8 mouse cellular contexts compared by ENCODE assay signal in the genomic region with DNA sequence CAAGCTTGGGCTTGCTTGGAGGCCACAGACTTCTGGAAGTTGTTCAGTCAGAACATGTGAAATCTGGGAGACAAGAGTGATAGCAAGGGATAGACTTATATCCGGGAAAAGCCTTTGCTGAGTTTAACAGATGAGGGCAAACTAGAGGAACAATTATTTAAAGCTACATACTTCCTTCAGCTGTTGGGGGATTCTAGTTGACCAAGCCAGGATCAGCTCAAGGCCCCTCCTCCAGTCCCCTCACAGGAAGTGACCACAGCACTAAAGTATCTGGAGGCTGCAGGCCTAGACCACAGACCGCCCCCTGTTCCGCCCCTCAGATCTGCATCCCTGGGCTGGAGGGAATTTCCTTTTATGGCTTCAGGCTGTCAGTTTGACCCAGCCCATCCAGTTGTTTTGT. TPM values are rescaled to one million over a fixed set of nuclear protein-coding genes. Genes with fewer than 3 reads are reported as not detected.
DNase-seq lines count a peak whose midpoint lies in the region; ATAC-seq and TF ChIP-seq lines count a peak whose summit lies in the region.

No protein-coding gene starts in this region.

- H3K27me3 ChIP-seq in heart, postnatal 0 days (ENCODE audit: control insufficient read depth, insufficient read depth, low read length), result no peaks in the 10 kb centered on the region
- no peaks in the 10 kb centered on the region for H3K27me3 ChIP-seq in megakaryocyte, embryonic 14.5 days (replicated peaks)

- peak; percentile 9; the same call in 1 of the 2 replicates for TF ChIP-seq CTCF in heart, postnatal 0 days (IDR thresholded peaks at IDR 0.05; ENCODE audit: low read depth)

- 8% methylated on average over 3 of the region's 3 CpGs for WGBS in heart, postnatal 0 days

- H3K9ac ChIP-seq in heart, postnatal 0 days (replicated peaks; ENCODE audit: low read depth, low read length), result peak overlapping the region; percentile 93; the same call in 1 of the 2 replicates

- H3K27ac ChIP-seq in heart, postnatal 0 days (ENCODE audit: low read depth), result peak overlapping the region; percentile 91

- H3K4me3 ChIP-seq in heart, postnatal 0 days (ENCODE audit: low read depth, low read length), result peak overlapping the region; percentile 73
- peak overlapping the region; percentile 91 for H3K4me3 ChIP-seq in megakaryocyte, embryonic 14.5 days (replicated peaks)

- TF ChIP-seq EP300 in heart, postnatal 0 days (IDR thresholded peaks at IDR 0.05; ENCODE audit: low read depth), result no peak

- peak; percentile 78 for DNase-seq in adrenal gland, adult 2 months
- DNase-seq in adrenal gland, postnatal 4 days (ENCODE audit: low spot score in 2 of 2), result no peak
- peak; percentile 82 for DNase-seq in embryo, embryonic 11 days
- DNase-seq in heart, postnatal 0 days (ENCODE audit: low spot score), result peak; percentile 92
- peak; percentile 78 to 82 for DNase-seq in kidney, postnatal 36 days
- no peak for DNase-seq in left cerebral cortex, adult 9 months (ENCODE audit: low spot score in 2 of 2)
- no peak for DNase-seq in thymus, postnatal 25 days

- peaks cover 24% of the 10 kb centered on the region for H3K4me1 ChIP-seq in heart, postnatal 0 days (ENCODE audit: control insufficient read depth, insufficient read depth)
- peaks cover 69% of the 10 kb centered on the region for H3K4me1 ChIP-seq in megakaryocyte, embryonic 14.5 days

- peak; percentile 73 for ATAC-seq in heart, postnatal 0 days (ENCODE audit: insufficient read depth, low read depth)

- peaks cover 47% of the 10 kb centered on the region for H3K36me3 ChIP-seq in heart, postnatal 0 days (replicated peaks; ENCODE audit: control insufficient read depth, insufficient read depth, low read length)
- peaks cover 64% of the 10 kb centered on the region for H3K36me3 ChIP-seq in megakaryocyte, embryonic 14.5 days (replicated peaks; ENCODE audit: low read length)

- H3K9me3 ChIP-seq in heart, postnatal 0 days (replicated peaks; ENCODE audit: control insufficient read depth, low read length), result no peaks in the 10 kb centered on the region
- no peaks in the 10 kb centered on the region for H3K9me3 ChIP-seq in megakaryocyte, embryonic 14.5 days

- peak overlapping the region; percentile 97 for H3K4me2 ChIP-seq in heart, postnatal 0 days (ENCODE audit: low read depth, low read length)

RNA-seq across cellular contexts. Expression of a gene that starts 1.8 kb away (rescaled TPM):
- 10 to 100 TPM; 14.8 to 17.6 TPM for total RNA-seq in adrenal gland, adult 2 months (2021)
- polyA plus RNA-seq in adrenal gland, adult 2 months (2012; rRNA removed), result 7.9 and 9.2 TPM in 2 replicates
- 10 to 100 TPM; 21.0 to 21.2 TPM for total RNA-seq in adrenal gland, postnatal 4 days (2021)
- total RNA-seq in heart, postnatal 0 days (2014; rRNA removed; ENCODE audit: low replicate concordance), result 17.9 and 21.8 TPM in 2 replicates
- polyA plus RNA-seq in heart, postnatal 0 days (2015; fragmentation: Nextera tagmentation; extraction: Ambion mirVana), result 15.5 and 17.1 TPM in 2 replicates
- polyA plus RNA-seq in megakaryocyte, embryonic 14.5 days (2012; ENCODE audit: insufficient read depth, low replicate concordance), result 20.7 and 32.3 TPM in 2 replicates

RNA-seq across cellular contexts. Expression of a gene that starts 2.6 kb away (rescaled TPM):
- 100 to 1,000 TPM; 139 to 166 TPM for total RNA-seq in adrenal gland, adult 2 months (2021)
- 82.1 and 87.8 TPM in 2 replicates for polyA plus RNA-seq in adrenal gland, adult 2 months (2012; rRNA removed)
- total RNA-seq in adrenal gland, postnatal 4 days (2021), result 100 to 1,000 TPM; 145 to 148 TPM
- 228 and 240 TPM in 2 replicates for total RNA-seq in heart, postnatal 0 days (2014; rRNA removed; ENCODE audit: low replicate concordance)
- 272 and 276 TPM in 2 replicates for polyA plus RNA-seq in heart, postnatal 0 days (2015; fragmentation: Nextera tagmentation; extraction: Ambion mirVana)
- 241 and 315 TPM in 2 replicates for polyA plus RNA-seq in megakaryocyte, embryonic 14.5 days (2012; ENCODE audit: insufficient read depth, low replicate concordance)

RNA-seq across cellular contexts. Expression of a gene that starts 5.2 kb away (rescaled TPM):
- 100 to 1,000 TPM; 231 to 239 TPM for total RNA-seq in adrenal gland, adult 2 months (2021)
- 639 and 733 TPM in 2 replicates for polyA plus RNA-seq in adrenal gland, adult 2 months (2012; rRNA removed)
- total RNA-seq in adrenal gland, postnatal 4 days (2021), result 100 to 1,000 TPM; 161 to 175 TPM
- total RNA-seq in heart, postnatal 0 days (2014; rRNA removed; ENCODE audit: low replicate concordance), result 108 and 159 TPM in 2 replicates
- 80.1 and 88.4 TPM in 2 replicates for polyA plus RNA-seq in heart, postnatal 0 days (2015; fragmentation: Nextera tagmentation; extraction: Ambion mirVana)
- polyA plus RNA-seq in megakaryocyte, embryonic 14.5 days (2012; ENCODE audit: insufficient read depth, low replicate concordance), result 411 and 429 TPM in 2 replicates

RNA-seq across cellular contexts. Expression of a gene that starts 13.1 kb away (rescaled TPM):
- total RNA-seq in adrenal gland, adult 2 months (2021), result 100 to 1,000 TPM; 113 to 129 TPM
- polyA plus RNA-seq in adrenal gland, adult 2 months (2012; rRNA removed), result 200 and 305 TPM in 2 replicates
- 10 to 100 TPM; 85.0 to 95.7 TPM for total RNA-seq in adrenal gland, postnatal 4 days (2021)
- total RNA-seq in heart, postnatal 0 days (2014; rRNA removed; ENCODE audit: low replicate concordance), result 89.7 and 99.9 TPM in 2 replicates
- polyA plus RNA-seq in heart, postnatal 0 days (2015; fragmentation: Nextera tagmentation; extraction: Ambion mirVana), result 54.8 and 61.2 TPM in 2 replicates
- 37.7 and 43.0 TPM in 2 replicates for polyA plus RNA-seq in megakaryocyte, embryonic 14.5 days (2012; ENCODE audit: insufficient read depth, low replicate concordance)

RNA-seq across cellular contexts. Expression of a gene that starts 48.5 kb away (rescaled TPM):
- total RNA-seq in adrenal gland, adult 2 months (2021), result 1 to 10 TPM; 4.4 to 8.2 TPM
- polyA plus RNA-seq in adrenal gland, adult 2 months (2012; rRNA removed), result 8.2 and 9.5 TPM in 2 replicates
- 10 to 100 TPM; 23.7 to 29.4 TPM for total RNA-seq in adrenal gland, postnatal 4 days (2021)
- total RNA-seq in heart, postnatal 0 days (2014; rRNA removed; ENCODE audit: low replicate concordance), result 19.3 and 27.2 TPM in 2 replicates
- 1.9 and 2.1 TPM in 2 replicates for polyA plus RNA-seq in heart, postnatal 0 days (2015; fragmentation: Nextera tagmentation; extraction: Ambion mirVana)
- polyA plus RNA-seq in megakaryocyte, embryonic 14.5 days (2012; ENCODE audit: insufficient read depth, low replicate concordance), result 0.27 and 0.74 TPM in 2 replicates

Comparison
In these comparisons a context has a peak if more than half of its experiments do, and no peak if none do; other contexts are left out.
1. DNase-seq: peak in adrenal gland, adult 2 months (single experiment), embryo, embryonic 11 days (single experiment), heart, postnatal 0 days (single experiment) and kidney, postnatal 36 days (2 of 2); none in adrenal gland, postnatal 4 days (0 of 2), left cerebral cortex, adult 9 months (0 of 2) and thymus, postnatal 25 days (single experiment).